Mouse (Mus musculus) spleen, adult 2 months (tissue): ENCODE measurements around the gene Glis1.

Experiments
- CTCF ChIP-seq: fragments of 200-500 bp; IDR thresholded peaks from 2 replicates; pipeline ENCODE4 v1.5.1; 2011; ENCODE audit warnings: mild to moderate bottlenecking, inconsistent platforms; ENCODE audit not compliant: insufficient read depth, insufficient read length, insufficient replicate concordance; ENCODE audit errors: extremely low read depth
- POLR2A ChIP-seq: fragments of 200-500 bp; IDR thresholded peaks from 2 replicates; pipeline ENCODE4 v1.6.1; 2011; ENCODE audit warnings: low read depth, low read length, inconsistent platforms

- TF ChIP-seq CTCF (no peak), POLR2A (no peak)
Observed at GRCm38 (mm10) chr4:107636099-107636498, 201.7 kb downstream of the Glis1 start.
